Mouse (Mus musculus) liver, postnatal 0 days (tissue): ENCODE data around the gene Gm28048. TPM values are rescaled to one million over a fixed set of nuclear protein-coding genes. Genes with fewer than 3 reads are reported as not detected.

Experiments
- ATAC-seq: fragments of 200-750 bp; cut with Nextera tagmentation; 2 replicates; pipeline ENCODE4 v1.8.0; 2017; ENCODE audit warnings: mild to moderate bottlenecking, moderate library complexity
- DNase-seq: peaks from one replicate; pipeline ENCODE4 v3.0.0-alpha.2; 2016
- H3K27ac ChIP-seq: fragments of 300-500 bp; sonication (generic); 2 replicates; pipeline ENCODE4 v1.5.1; 2014; ENCODE audit warnings: antibody characterized with exemption, moderate library complexity, mild to moderate bottlenecking, low read depth
- H3K27me3 ChIP-seq: fragments of 300-500 bp; sonication (generic); 2 replicates; pipeline ENCODE4 v1.6.1; 2014; ENCODE audit warnings: low read length, control low read depth, mixed read lengths; ENCODE audit not compliant: insufficient read depth
- H3K36me3 ChIP-seq: fragments of 300-500 bp; sonication (generic); replicated peaks from 2 replicates; pipeline ENCODE4 v1.6.1; 2014; ENCODE audit warnings: mild to moderate bottlenecking, control low read depth, low read length, moderate library complexity, mixed read lengths; ENCODE audit not compliant: insufficient read depth
- H3K4me1 ChIP-seq: fragments of 300-500 bp; sonication (generic); 2 replicates; pipeline ENCODE4 v1.6.1; 2014; ENCODE audit warnings: antibody characterized with exemption, mild to moderate bottlenecking, control low read depth; ENCODE audit not compliant: insufficient read depth
- H3K4me2 ChIP-seq: fragments of 300-500 bp; sonication (generic); 2 replicates; pipeline ENCODE4 v1.6.1; 2014; ENCODE audit warnings: low read depth, mild to moderate bottlenecking, low read length, moderate library complexity, mixed read lengths
- H3K4me3 ChIP-seq: fragments of 300-500 bp; sonication (generic); 2 replicates; pipeline ENCODE4 v1.5.1; 2014; ENCODE audit warnings: low read depth, low read length
- H3K9ac ChIP-seq: fragments of 300-500 bp; sonication (generic); replicated peaks from 2 replicates; pipeline ENCODE4 v1.6.1; 2014; ENCODE audit warnings: mild to moderate bottlenecking, moderate library complexity
- H3K9me3 ChIP-seq: fragments of 300-500 bp; sonication (generic); 2 replicates; pipeline ENCODE4 v1.6.1; 2016; ENCODE audit warnings: mild to moderate bottlenecking, control low read depth, low read length, mixed read lengths
- CTCF ChIP-seq: sonication (generic); IDR thresholded peaks from 2 replicates; pipeline ENCODE4 v1.5.1; 2016; ENCODE audit warnings: antibody characterized with exemption, low read depth
- EP300 ChIP-seq: IDR thresholded peaks from 2 replicates; pipeline ENCODE4 v1.6.1; 2016; ENCODE audit warnings: antibody characterized with exemption, low read depth, mild to moderate bottlenecking
- whole genome bisulfite sequencing: fragments of 180-500 bp; shearing (Covaris S2); extraction: QIAGEN DNeasy Blood & Tissue Kit; methylation state at CpG from one replicate; pipeline ENCODE4 v1.1.7; 2014; ENCODE audit not compliant: insufficient replicate concordance; 5-methylcytosine and 5-hydroxymethylcytosine counted together
- polyA plus RNA-seq: library from polyadenylated mRNA; unstranded; fragments of >200 nt; fragmentation: Nextera tagmentation; extraction: Ambion mirVana; gene quantifications from 2 replicates; pipeline ENCODE4 v1.2.1, GENCODE M21; 2015

Gene Gm28048
- polyA plus RNA-seq, 1 experiment from 2014 or later = 11.7 TPM

DNA sequence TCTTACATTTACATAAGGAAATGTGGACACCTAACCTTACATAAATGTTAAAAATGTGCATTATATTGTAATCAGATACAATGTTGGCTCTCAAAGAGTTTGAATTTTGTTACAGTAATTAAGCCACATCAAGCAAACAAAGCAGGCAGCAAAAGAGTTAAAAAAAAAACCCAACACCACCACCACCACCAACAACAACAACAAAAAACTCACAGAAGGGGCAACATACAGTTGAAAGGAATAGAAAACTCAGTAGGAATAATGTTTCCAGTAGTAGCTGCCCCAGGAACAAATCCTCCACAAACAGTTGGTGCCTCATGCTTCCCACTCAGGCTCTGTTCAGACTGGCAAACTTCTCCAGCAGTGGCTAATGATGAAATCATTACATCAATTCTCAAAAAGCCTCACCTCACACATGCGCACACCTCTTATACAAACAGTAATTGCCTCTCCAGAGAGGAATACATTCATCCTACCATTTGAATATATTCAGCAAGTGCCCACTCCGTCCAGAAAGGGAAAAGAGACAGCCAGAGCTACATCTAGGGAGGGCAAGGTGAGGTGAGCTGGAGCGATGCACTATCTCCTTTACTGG, 125.4 kb downstream of the Gm28048 start:
- H3K36me3 ChIP-seq = no peaks in the 10 kb centered on the region; the same call in 1 of the 2 replicates
- DNase-seq (no peak), ATAC-seq (no peak)
- H3K9ac ChIP-seq = 0 out of 2 replicates have a peak overlapping the region, but pooled peaks have one; percentile 5
- H3K27me3 ChIP-seq = no peaks in the 10 kb centered on the region
- TF ChIP-seq EP300 (no peak), CTCF (no peak)
- H3K4me3 ChIP-seq = peak overlapping the region; percentile 94; the same call in 1 of the 2 replicates
- H3K4me2 ChIP-seq = peak overlapping the region; percentile 91
- 48% methylated on average over 3 of the region's 3 CpGs for WGBS
- no peaks in the 10 kb centered on the region for H3K9me3 ChIP-seq
- peaks cover 47% of the 10 kb centered on the region for H3K4me1 ChIP-seq
- no peak overlapping the region for H3K27ac ChIP-seq

DNA sequence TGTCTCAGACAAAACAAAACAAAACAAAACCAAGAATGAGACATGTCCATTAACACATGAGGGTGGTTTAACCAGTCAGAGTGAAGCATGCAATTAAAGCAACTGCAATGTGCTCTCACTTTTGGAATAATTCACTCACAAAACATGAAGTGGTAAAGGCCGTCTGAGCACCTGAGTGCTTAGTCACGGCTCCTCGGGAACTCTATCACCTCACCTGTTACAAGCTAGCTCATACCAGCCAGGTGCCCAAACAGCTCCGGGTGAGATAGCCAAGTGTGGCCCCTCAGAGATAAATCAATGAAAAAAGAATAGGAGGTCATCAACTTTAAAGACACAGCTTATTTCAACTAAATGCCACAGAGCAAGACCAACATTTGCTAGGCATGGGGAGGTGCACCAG, 127.3 kb downstream of the Gm28048 start:
- Histone ChIP-seq H3K9ac (no peak overlapping the region), H3K4me1 (peaks cover 55% of the 10 kb centered on the region), H3K27me3 (no peaks in the 10 kb centered on the region), H3K36me3 (no peaks in the 10 kb centered on the region; the same call in 1 of the 2 replicates), H3K4me2 (peak overlapping the region; percentile 31), H3K27ac (no peak overlapping the region), H3K9me3 (no peaks in the 10 kb centered on the region), H3K4me3 (no peak overlapping the region)
- WGBS = 37% methylated on average over 4 of the region's 4 CpGs
- TF ChIP-seq CTCF (no peak), EP300 (no peak)
- no peak for DNase-seq
- ATAC-seq = no peak

- Histone ChIP-seq H3K36me3 (no peaks in the 10 kb centered on the region; the same call in 1 of the 2 replicates), H3K27me3 (no peaks in the 10 kb centered on the region), H3K4me3 (no peak overlapping the region), H3K4me2 (peak overlapping the region; percentile 34), H3K27ac (peak overlapping the region; percentile 31), H3K9me3 (no peaks in the 10 kb centered on the region), H3K4me1 (peaks cover 64% of the 10 kb centered on the region), H3K9ac (peak overlapping the region; percentile 17; the same call in 1 of the 2 replicates)
- ATAC-seq (peak; percentile 4; the same call in 1 of the 2 replicates), DNase-seq (no peak)
- 0 out of 2 replicates have a peak, but pooled peaks have one; percentile 12 for TF ChIP-seq EP300
- no peak for TF ChIP-seq CTCF
- WGBS = 20% methylated on average over 2 of the region's 2 CpGs
Measured at GRCm38 (mm10) chr11:22853477-22854157, 128.3 kb downstream of the Gm28048 start.

DNA sequence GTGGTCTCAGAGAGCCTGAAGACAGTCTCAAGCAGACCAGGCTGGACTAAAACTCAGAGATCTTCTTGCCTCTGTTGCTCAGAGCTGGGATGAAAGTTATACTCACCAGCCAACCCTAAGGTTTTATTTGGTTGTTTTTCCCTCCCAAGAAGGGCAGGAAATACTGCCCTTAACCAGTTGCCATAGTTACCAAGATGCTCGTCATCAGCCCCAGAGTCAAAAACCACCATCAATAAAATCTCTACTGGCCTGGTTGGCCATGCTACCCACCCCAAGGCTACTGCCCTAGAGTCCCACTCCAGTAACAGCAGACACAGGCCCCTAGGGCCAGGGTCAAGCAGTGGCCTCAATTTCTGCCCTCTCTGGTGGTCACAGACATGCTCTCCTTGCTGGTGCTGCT, 129.4 kb downstream of the Gm28048 start:
- WGBS = 54% methylated on average over 1 of the region's 1 CpGs

DNA sequence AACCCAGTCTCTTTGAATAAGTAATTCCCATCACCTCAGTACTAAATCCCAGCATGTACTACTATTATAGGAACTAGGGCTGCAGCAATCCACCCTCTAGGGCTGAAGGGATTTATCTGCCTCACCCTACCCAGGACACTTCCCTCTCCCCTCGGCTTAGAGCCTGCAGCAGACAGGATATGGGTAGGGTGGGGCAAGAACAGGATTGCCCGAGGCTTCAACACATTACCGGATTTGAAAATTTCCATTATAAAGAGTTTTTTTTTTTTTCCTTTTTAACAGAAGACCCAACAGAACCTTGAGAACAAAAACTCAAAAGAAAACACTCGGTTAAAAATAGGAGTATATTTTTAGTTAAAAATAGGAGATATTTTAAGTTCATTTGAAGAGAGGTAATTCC, 130.5 kb downstream of the Gm28048 start:
- DNase-seq (no peak), ATAC-seq (no peak)
- no peaks in the 10 kb centered on the region for H3K27me3 ChIP-seq
- no peak overlapping the region for H3K4me3 ChIP-seq
- peaks cover 74% of the 10 kb centered on the region for H3K4me1 ChIP-seq
- TF ChIP-seq CTCF (no peak), EP300 (no peak)
- no peaks in the 10 kb centered on the region; the same call in 1 of the 2 replicates for H3K36me3 ChIP-seq
- H3K4me2 ChIP-seq = peak overlapping the region; percentile 7; the same call in 1 of the 2 replicates
- H3K9ac ChIP-seq = no peak overlapping the region
- WGBS = 26% methylated on average over 4 of the region's 4 CpGs
- no peak overlapping the region; the same call in 1 of the 2 replicates for H3K27ac ChIP-seq
- no peaks in the 10 kb centered on the region for H3K9me3 ChIP-seq

More for the DNA sequence above, 129.4 kb downstream of the Gm28048 start:
- no peak overlapping the region for H3K9ac ChIP-seq
- ATAC-seq (no peak), DNase-seq (no peak)
- peak overlapping the region; percentile 34; the same call in 1 of the 2 replicates for H3K4me2 ChIP-seq
- TF ChIP-seq EP300 (no peak), CTCF (no peak)
- no peak overlapping the region for H3K27ac ChIP-seq
- no peak overlapping the region for H3K4me3 ChIP-seq
- no peaks in the 10 kb centered on the region for H3K27me3 ChIP-seq
- peaks cover 71% of the 10 kb centered on the region for H3K4me1 ChIP-seq
- no peaks in the 10 kb centered on the region; the same call in 1 of the 2 replicates for H3K36me3 ChIP-seq
- no peaks in the 10 kb centered on the region for H3K9me3 ChIP-seq

DNA sequence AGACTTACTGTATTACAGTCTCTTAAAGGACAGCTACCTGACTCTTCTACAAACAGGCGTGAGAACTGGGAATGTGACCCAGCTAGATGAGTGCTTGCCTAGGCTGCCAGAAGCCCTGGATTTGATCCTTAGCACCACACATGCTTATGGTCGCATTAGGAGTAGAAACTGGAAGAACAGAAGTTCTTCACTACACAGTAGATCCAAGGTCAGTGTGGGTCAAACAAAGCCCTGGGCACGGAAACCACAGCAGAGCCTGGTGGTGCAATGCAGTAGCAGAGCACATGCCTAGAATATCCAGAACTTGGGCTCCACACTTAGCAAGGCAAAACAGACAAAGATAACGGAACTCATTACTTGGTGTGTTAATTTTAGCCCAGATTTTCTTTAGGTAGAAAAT, 131.8 kb downstream of the Gm28048 start:
- no peak for DNase-seq

More for the DNA sequence above, 131.8 kb downstream of the Gm28048 start:
- no peak for ATAC-seq
- Histone ChIP-seq H3K4me3 (no peak overlapping the region), H3K9ac (no peak overlapping the region), H3K9me3 (no peaks in the 10 kb centered on the region), H3K4me2 (peak overlapping the region; percentile 34), H3K4me1 (peaks cover 86% of the 10 kb centered on the region), H3K36me3 (no peaks in the 10 kb centered on the region; the same call in 1 of the 2 replicates), H3K27me3 (no peaks in the 10 kb centered on the region), H3K27ac (peak overlapping the region; percentile 56)
- TF ChIP-seq EP300 (no peak), CTCF (no peak)
- WGBS = 36% methylated on average over 4 of the region's 4 CpGs
